Mouse (Mus musculus) ovary, postnatal 36 days (tissue): ENCODE data around the gene Arg1.

Experiments used
- DNase-seq: peaks from one replicate; pipeline ENCODE4 v3.0.0; 2022; ENCODE audit warnings: low spot score, mixed read lengths

The Arg1 gene

GRCm38 (mm10) chr10:24912576-24912975 lies 14.7 kb downstream of the Arg1 start:
- no peak for DNase-seq

- DNase-seq, result no peak
Measured at GRCm38 (mm10) chr10:24911199-24911598, 16.1 kb downstream of the Arg1 start.

DNA sequence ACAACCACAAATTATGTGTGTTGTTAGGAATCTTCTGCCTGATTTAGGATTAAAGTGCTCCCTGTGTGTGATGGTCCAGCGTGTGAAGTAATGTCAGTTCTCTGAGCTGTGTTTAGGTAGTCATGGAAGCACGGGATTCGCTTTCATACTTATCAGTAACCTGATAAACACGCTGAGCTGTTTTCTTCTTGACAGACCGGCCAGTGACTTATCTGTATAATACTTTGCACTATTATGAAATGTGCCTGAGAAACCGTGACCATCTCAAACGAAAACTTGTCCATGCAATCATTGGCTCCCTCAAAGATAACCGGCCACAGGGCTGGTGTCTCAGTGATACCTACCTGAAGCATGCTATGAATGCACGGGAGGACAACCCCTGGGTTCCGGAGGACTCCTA lies 21.7 kb downstream of the Arg1 start:
- DNase-seq, result no peak

- DNase-seq, result peak; percentile 53
Measured at GRCm38 (mm10) chr10:24895927-24896326, 31.4 kb downstream of the Arg1 start.

DNA sequence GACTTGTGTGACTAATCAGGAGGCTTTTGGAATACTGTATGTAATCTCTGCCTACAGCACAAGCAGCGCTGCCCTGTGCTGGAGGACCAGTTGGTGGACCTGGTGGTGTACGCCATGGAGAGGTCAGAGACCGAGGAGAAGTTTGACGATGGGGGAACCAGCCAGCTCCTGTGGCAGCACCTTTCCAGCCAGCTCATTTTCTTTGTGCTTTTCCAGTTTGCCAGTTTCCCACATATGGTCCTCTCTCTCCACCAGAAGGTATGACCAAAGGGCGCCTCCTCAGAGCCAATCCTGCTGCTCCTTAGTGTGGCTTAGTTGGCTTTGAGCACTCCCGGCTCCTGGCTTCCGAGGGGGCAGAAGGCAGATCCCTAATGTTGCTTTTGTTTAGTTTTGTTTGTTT lies 38.9 kb downstream of the Arg1 start:
- no peak for DNase-seq

DNA sequence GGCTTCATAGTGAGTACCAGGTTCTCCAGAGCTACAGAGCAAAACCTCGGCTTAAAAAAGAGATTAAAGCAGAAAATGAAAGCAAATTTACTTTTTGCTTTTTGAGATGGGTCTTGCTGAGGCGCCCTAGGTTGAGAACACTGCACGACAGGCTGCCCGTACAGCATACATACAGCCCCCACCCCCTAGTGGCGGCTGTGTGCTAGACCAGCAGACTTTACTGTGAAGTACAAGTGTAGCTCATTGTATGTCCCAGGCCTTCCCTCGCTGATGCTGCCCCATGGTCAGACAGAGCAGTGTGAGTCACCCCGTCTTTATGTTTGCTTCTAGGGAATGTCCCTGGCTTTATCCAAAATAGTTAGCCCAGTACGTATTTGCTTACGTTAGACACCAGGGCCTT lies 41.3 kb downstream of the Arg1 start:
- DNase-seq, result peak; percentile 44

DNA sequence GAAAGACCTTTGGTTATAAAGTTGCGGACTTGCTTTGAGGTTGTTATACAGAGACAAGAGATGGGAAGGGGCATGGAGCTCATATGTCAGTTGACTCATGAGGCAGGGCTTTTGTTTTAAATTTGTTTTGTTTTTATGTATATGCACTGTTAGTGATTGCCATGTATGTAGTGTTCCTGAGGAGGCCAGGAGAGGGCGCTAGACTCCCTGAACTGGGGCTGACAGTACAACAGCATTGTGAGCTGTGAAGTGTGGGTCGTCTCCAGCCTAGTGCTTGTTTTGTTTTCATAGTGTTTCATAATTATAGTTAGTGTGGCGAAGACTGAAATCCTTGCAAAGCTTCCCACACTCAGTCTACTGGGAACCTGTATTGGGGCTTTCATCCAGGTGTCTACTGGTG lies 53.7 kb downstream of the Arg1 start:
- DNase-seq, result no peak

DNA sequence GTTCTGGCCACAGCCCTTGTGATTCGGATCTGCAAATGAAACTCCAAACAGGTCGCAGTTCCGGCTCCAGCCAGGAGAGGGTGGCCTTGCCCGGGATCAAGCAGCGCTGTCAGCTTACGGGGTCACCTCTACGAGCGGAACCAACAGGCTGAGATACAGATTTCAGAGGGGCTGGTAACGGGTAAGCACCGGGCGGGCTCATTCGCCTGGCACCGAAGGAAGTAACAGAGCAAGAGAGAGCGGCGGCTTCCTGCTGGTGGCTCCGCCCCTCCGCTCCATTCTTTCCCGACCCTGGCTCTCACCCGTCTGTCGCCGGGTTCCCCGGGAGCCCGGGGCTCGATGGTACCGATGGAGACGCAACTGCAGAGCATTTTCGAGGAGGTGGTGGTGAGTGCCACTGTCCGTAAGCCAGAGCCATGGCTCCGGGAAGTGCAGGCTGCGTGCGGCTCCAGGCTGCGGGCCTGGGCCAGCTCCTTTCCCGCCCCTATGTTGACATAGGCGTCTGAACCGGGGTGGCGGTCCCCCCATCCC lies 57.5 kb downstream of the Arg1 start, which contains the start of gene Med23:
Gene Med23 (plus strand): TSS at position 227 of the 531 bp plus-strand sequence.
- peak; percentile 97 for DNase-seq
